Mouse (Mus musculus) cerebellum, adult 2 months (tissue): ENCODE data around the gene Nod1. TPM values are rescaled to one million over a fixed set of nuclear protein-coding genes. Genes with fewer than 3 reads are reported as not detected.

ENCODE experiments used
- DNase-seq, 2 experiments: peaks; one replicate each; pipeline ENCODE4 v3.0.0; 2021
- H3K27ac ChIP-seq: fragments of 200-500 bp; 2 replicates; pipeline ENCODE4 v1.5.1; 2012; ENCODE audit warnings: low read length, control low read depth, inconsistent platforms; ENCODE audit not compliant: insufficient read depth
- H3K27me3 ChIP-seq: fragments of 200-500 bp; 2 replicates; pipeline ENCODE4 v1.6.1; 2012; ENCODE audit warnings: inconsistent platforms, mild to moderate bottlenecking, low read length, moderate library complexity; ENCODE audit not compliant: control insufficient read depth, insufficient read depth
- H3K4me1 ChIP-seq: fragments of 200-500 bp; 2 replicates; pipeline ENCODE4 v1.6.1; 2011; ENCODE audit warnings: low read length; ENCODE audit not compliant: control insufficient read depth, insufficient read depth
- H3K4me3 ChIP-seq: fragments of 200-500 bp; replicated peaks from 2 replicates; pipeline ENCODE3; 2011; ENCODE audit warnings: mild to moderate bottlenecking, low read depth, low read length, control low read depth; ENCODE audit not compliant: insufficient read depth
- CTCF ChIP-seq: fragments of 200-500 bp; IDR thresholded peaks from 2 replicates; pipeline ENCODE4 v1.5.1; 2011; ENCODE audit warnings: low read depth, mild to moderate bottlenecking, control low read depth, low read length, moderate library complexity, borderline replicate concordance; ENCODE audit not compliant: insufficient read depth
- POLR2A ChIP-seq: fragments of 200-500 bp; IDR thresholded peaks from 2 replicates; pipeline ENCODE4 v1.6.1; 2011; ENCODE audit warnings: low read length, control low read depth, borderline replicate concordance; ENCODE audit not compliant: insufficient read depth
- WGBS: fragments of 180-500 bp; shearing (Covaris S2); methylation state at CpG from one replicate; pipeline ENCODE4 v1.1.7; 2018; 5-methylcytosine and 5-hydroxymethylcytosine counted together
- polyA plus RNA-seq: library from polyadenylated mRNA; depleted of rRNA; stranded (reverse); fragments of >200 nt; gene quantifications from 2 replicates; pipeline ENCODE4 v1.2.3, GENCODE M21; 2012; rRNA removed

Nod1 gene
- polyA plus RNA-seq, 1 experiment, result 8.0 TPM

- Histone ChIP-seq H3K4me1 (no peaks in the 10 kb centered on the region), H3K4me3 (no peak overlapping the region), H3K27me3 (no peaks in the 10 kb centered on the region), H3K27ac (no peak overlapping the region)
- 62% methylated on average over 9 of the region's 9 CpGs for WGBS
- TF ChIP-seq CTCF, result no peak
- TF ChIP-seq POLR2A, result no peak
- no peak for DNase-seq
Measured at GRCm38 (mm10) chr6:54890221-54890620, 82.2 kb downstream of the Nod1 start.

GRCm38 (mm10) chr6:54886195-54886594 lies 86.2 kb downstream of the Nod1 start:
- Histone ChIP-seq H3K27me3 (no peaks in the 10 kb centered on the region), H3K4me1 (no peaks in the 10 kb centered on the region), H3K4me3 (no peak overlapping the region), H3K27ac (no peak overlapping the region)
- 84% methylated on average over 7 of the region's 7 CpGs for WGBS
- TF ChIP-seq CTCF (no peak), POLR2A (no peak)
- DNase-seq, result no peak

GRCm38 (mm10) chr6:54883424-54883823 lies 89.0 kb downstream of the Nod1 start:
- whole genome bisulfite sequencing, result 83% methylated on average over 2 of the region's 2 CpGs
- no peaks in the 10 kb centered on the region for H3K27me3 ChIP-seq
- H3K4me1 ChIP-seq, result no peaks in the 10 kb centered on the region
- H3K4me3 ChIP-seq, result no peak overlapping the region
- no peak overlapping the region for H3K27ac ChIP-seq
- DNase-seq, result no peak
- TF ChIP-seq CTCF, result no peak
- TF ChIP-seq POLR2A, result no peak

- no peaks in the 10 kb centered on the region for H3K4me1 ChIP-seq
- H3K27me3 ChIP-seq, result no peaks in the 10 kb centered on the region
- no peak overlapping the region for H3K4me3 ChIP-seq
- 69% methylated on average over 4 of the region's 4 CpGs for WGBS
- DNase-seq, result no peak
- no peak overlapping the region for H3K27ac ChIP-seq
- no peak for TF ChIP-seq CTCF
- no peak for TF ChIP-seq POLR2A
Measured at GRCm38 (mm10) chr6:54880086-54880485, 92.3 kb downstream of the Nod1 start.

GRCm38 (mm10) chr6:54878546-54878945 lies 93.9 kb downstream of the Nod1 start:
- Histone ChIP-seq H3K27me3 (no peaks in the 10 kb centered on the region), H3K4me1 (no peaks in the 10 kb centered on the region), H3K27ac (no peak overlapping the region), H3K4me3 (no peak overlapping the region)
- DNase-seq, result peak in 1 of 2 experiments; percentile 53
- TF ChIP-seq CTCF (no peak), POLR2A (no peak)

GRCm38 (mm10) chr6:54877651-54878050 lies 94.8 kb downstream of the Nod1 start:
- H3K4me3 ChIP-seq, result no peak overlapping the region
- H3K27me3 ChIP-seq, result no peaks in the 10 kb centered on the region
- no peak for DNase-seq
- no peak overlapping the region for H3K27ac ChIP-seq
- H3K4me1 ChIP-seq, result peaks cover 5% of the 10 kb centered on the region; the same call in 1 of the 2 replicates
- no peak for TF ChIP-seq POLR2A
- no peak for TF ChIP-seq CTCF
- WGBS, result 96% methylated on average over 3 of the region's 3 CpGs

- Histone ChIP-seq H3K4me1 (peaks cover 5% of the 10 kb centered on the region; the same call in 1 of the 2 replicates), H3K27ac (no peak overlapping the region), H3K4me3 (no peak overlapping the region), H3K27me3 (no peaks in the 10 kb centered on the region)
- DNase-seq, result no peak
- TF ChIP-seq CTCF, result no peak
- no peak for TF ChIP-seq POLR2A
- 63% methylated on average over 5 of the region's 5 CpGs for WGBS
Measured at GRCm38 (mm10) chr6:54876782-54877181, 95.6 kb downstream of the Nod1 start.

Other genes with a start within 250 kb of the Nod1 start
- 7.9 and 8.3 TPM in 2 replicates for gene Znrf2, start 155.7 kb downstream of the Nod1 start, polyA plus RNA-seq
- 17.2 and 21.0 TPM in 2 replicates for gene Ggct, start 20.3 kb upstream of the Nod1 start, polyA plus RNA-seq
- gene Gars, start 65.4 kb upstream of the Nod1 start, polyA plus RNA-seq, result 121 and 127 TPM in 2 replicates
- gene Crhr2, start 160.4 kb upstream of the Nod1 start, polyA plus RNA-seq, result 1.6 and 1.8 TPM in 2 replicates
- 1.5 and 2.3 TPM in 2 replicates for gene Inmt, start 202.4 kb upstream of the Nod1 start, polyA plus RNA-seq
- gene Mindy4, start 230.8 kb upstream of the Nod1 start, polyA plus RNA-seq, result 4.9 and 6.9 TPM in 2 replicates